Mouse (Mus musculus): Measurements from ENCODE around the gene Hlcs. TPM values are rescaled to one million over a fixed set of nuclear protein-coding genes. Genes with fewer than 3 reads are reported as not detected.

Hlcs gene
- polyA plus RNA-seq, 1 experiment from 2014 or later: 7.6 TPM

- Histone ChIP-seq H3K4me3 (ENCODE audit: low read depth, low read length) (no peak overlapping the region), H3K27ac (ENCODE audit: low read depth, low read length) (no peak overlapping the region), H3K4me2 (ENCODE audit: low read depth, low read length) (no peak overlapping the region), H3K4me1 (ENCODE audit: control insufficient read depth, insufficient read depth, low read length) (no peaks in the 10 kb centered on the region), H3K9me3 (ENCODE audit: control insufficient read depth, low read length) (no peaks in the 10 kb centered on the region), H3K27me3 (ENCODE audit: control insufficient read depth, insufficient read depth, low read length) (peaks cover 76% of the 10 kb centered on the region), H3K36me3 (ENCODE audit: control insufficient read depth, insufficient read depth, low read length) (no peaks in the 10 kb centered on the region), H3K9ac (replicated peaks; ENCODE audit: low read depth, low read length) (no peak overlapping the region)
- 1% methylated on average over 47 of the region's 47 CpGs for WGBS
- ATAC-seq (ENCODE audit: low read depth): no peak
Measured at GRCm38 (mm10) chr16:94079075-94079855, 234.1 kb downstream of the Hlcs start.

Small RNA genes lying within 50 kb of the gene (microRNA-seq; reads per million reads assigned to microRNA genes)
- not detected for gene Gm23062

Other genes starting within 250 kb of the Hlcs start
- 0.08 TPM in 1 of 2 replicates, not detected in the other for gene Sim2, start 228.6 kb downstream of the Hlcs start, polyA plus RNA-seq (2014; fragmentation: Nextera tagmentation; extraction: Ambion mirVana)
- gene Ripply3, start 14.8 kb upstream of the Hlcs start, polyA plus RNA-seq (2014; fragmentation: Nextera tagmentation; extraction: Ambion mirVana): 0.52 and 1.7 TPM in 2 replicates
- gene Ttc3, start 57.0 kb upstream of the Hlcs start, polyA plus RNA-seq (2014; fragmentation: Nextera tagmentation; extraction: Ambion mirVana): 1,057 and 1,226 TPM in 2 replicates
- gene Pigp, start 58.3 kb upstream of the Hlcs start, polyA plus RNA-seq (2014; fragmentation: Nextera tagmentation; extraction: Ambion mirVana): 89.3 and 92.0 TPM in 2 replicates
- gene Vps26c, start 213.3 kb upstream of the Hlcs start, polyA plus RNA-seq (2014; fragmentation: Nextera tagmentation; extraction: Ambion mirVana): 95.4 and 101 TPM in 2 replicates

All from neural tube, embryonic 14.5 days (tissue).